Mouse (Mus musculus): ENCODE measurements around the gene Cdca4. TPM values are rescaled to one million over a fixed set of nuclear protein-coding genes. Genes with fewer than 3 reads are reported as not detected.
"Not testable (repeated sequence)": the region's sequence is repeated elsewhere in the genome, so short reads cannot be mapped to it uniquely, and the experiment has no call there.

Cdca4 gene
- polyA plus RNA-seq, 1 experiment from 2014 or later = 30.4 TPM

DNA sequence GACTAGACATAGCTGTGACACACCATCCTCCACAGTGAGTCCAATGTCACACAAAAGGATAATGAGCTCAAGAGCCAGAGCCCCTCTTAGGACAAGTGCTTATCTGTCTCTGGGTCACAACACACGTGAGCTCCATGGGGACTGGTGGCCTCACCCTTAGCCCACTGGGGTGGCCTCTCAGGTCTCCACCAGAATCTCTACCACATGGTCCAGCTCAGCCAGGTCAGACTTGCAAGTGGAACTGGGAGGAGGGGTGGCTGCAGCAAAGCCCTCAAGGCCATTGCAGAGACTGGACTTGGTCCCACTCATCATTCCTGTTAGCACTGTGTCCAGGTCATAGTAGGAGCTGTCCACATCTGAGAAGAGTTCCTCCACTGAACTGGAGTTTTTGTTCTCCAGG is 8.0 kb downstream of the Cdca4 start:
- TF ChIP-seq CTCF (IDR thresholded peaks at IDR 0.05; ENCODE audit: low read depth) (no peak), EP300 (IDR thresholded peaks at IDR 0.05; ENCODE audit: low read depth) (no peak)
- Histone ChIP-seq H3K9ac (replicated peaks) (no peak overlapping the region), H3K4me3 (ENCODE audit: low read depth, low read length) (no peak overlapping the region), H3K4me1 (ENCODE audit: insufficient read depth) (peaks cover 31% of the 10 kb centered on the region), H3K9me3 (ENCODE audit: low read length) (no peaks in the 10 kb centered on the region), H3K27ac (ENCODE audit: low read depth) (no peak overlapping the region), H3K27me3 (ENCODE audit: insufficient read depth, low read length) (no peaks in the 10 kb centered on the region), H3K36me3 (replicated peaks; ENCODE audit: insufficient read depth, low read length) (peaks cover 70% of the 10 kb centered on the region), H3K4me2 (ENCODE audit: low read depth, low read length) (no peak overlapping the region)
- WGBS (ENCODE audit: insufficient replicate concordance) = 47% methylated on average over 1 of the region's 1 CpGs
- no peak for ATAC-seq
- peak; percentile 11 for DNase-seq

DNA sequence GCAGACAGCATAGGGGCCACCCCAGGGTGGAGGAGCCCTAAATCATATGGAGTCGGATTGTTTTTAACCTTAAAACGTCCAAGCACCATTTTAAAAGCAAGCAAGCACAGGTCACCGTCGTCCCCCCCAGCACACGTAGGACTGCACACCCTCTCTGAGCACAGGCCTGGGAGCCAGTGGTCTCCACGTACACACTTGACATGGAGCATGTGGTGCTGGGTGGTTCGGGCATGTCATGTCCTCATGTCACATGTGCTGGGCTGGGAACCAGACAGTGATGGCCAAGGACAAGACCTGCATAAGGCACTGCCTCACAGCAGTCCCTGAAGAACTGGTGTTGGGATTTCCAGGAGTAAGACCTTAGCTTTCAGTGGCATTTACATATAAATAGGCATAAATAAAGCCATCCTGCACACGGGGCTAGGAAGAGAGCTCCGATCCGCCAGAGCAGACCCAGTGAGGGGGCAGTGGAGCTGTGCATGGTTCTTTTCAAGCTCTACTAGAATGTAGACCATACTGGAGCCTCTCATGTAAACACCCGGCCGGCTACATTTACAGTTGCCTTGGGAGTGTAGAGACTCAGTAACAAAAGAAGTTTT is 8.7 kb downstream of the Cdca4 start:
- peaks cover 26% of the 10 kb centered on the region for H3K4me1 ChIP-seq (ENCODE audit: insufficient read depth)
- H3K9ac ChIP-seq (replicated peaks) = no peak overlapping the region
- peaks cover 69% of the 10 kb centered on the region for H3K36me3 ChIP-seq (replicated peaks; ENCODE audit: insufficient read depth, low read length)
- TF ChIP-seq CTCF (IDR thresholded peaks at IDR 0.05; ENCODE audit: low read depth) (no peak), EP300 (IDR thresholded peaks at IDR 0.05; ENCODE audit: low read depth) (no peak)
- WGBS (ENCODE audit: insufficient replicate concordance) = 89% methylated on average over 12 of the region's 12 CpGs
- no peak overlapping the region for H3K4me3 ChIP-seq (ENCODE audit: low read depth, low read length)
- H3K27me3 ChIP-seq (ENCODE audit: insufficient read depth, low read length) = no peaks in the 10 kb centered on the region
- H3K27ac ChIP-seq (ENCODE audit: low read depth) = no peak overlapping the region
- H3K9me3 ChIP-seq (ENCODE audit: low read length) = no peaks in the 10 kb centered on the region
- DNase-seq (no peak), ATAC-seq (no peak)
- H3K4me2 ChIP-seq (ENCODE audit: low read depth, low read length) = no peak overlapping the region

DNA sequence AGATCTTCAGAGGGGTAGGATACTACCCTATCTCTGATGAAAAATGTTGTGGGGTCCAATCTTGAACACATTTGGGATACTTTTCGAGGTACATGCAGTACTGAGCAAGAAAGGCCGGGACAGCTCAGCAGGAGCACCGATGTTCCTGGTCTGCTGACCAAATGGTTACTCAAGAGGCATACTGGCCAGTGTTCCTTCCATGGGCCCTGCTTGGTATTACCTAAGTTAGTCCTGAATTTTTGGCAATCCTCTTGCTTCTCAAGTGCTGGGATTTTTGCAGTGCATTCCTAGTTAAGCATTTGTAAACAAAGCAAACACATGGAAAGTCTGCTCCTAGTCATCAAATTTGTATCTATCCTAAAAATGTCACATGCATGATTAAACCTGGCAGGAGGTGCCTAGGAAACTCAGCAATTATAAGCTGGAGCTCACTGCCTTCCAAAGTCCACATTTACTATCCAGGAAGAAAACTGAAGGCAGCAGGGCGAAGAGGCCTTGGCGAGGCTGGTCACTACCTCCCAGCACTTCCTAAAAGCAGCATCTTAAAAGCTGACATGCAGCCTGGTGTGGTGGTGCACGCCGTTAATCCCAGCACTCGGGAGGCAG is 10.1 kb downstream of the Cdca4 start:
- Histone ChIP-seq H3K27ac (ENCODE audit: low read depth) (no peak overlapping the region), H3K4me1 (ENCODE audit: insufficient read depth) (peaks cover 15% of the 10 kb centered on the region), H3K4me3 (ENCODE audit: low read depth, low read length) (no peak overlapping the region), H3K4me2 (ENCODE audit: low read depth, low read length) (no peak overlapping the region), H3K36me3 (replicated peaks; ENCODE audit: insufficient read depth, low read length) (peaks cover 62% of the 10 kb centered on the region), H3K9ac (replicated peaks) (no peak overlapping the region), H3K9me3 (ENCODE audit: low read length) (no peaks in the 10 kb centered on the region), H3K27me3 (ENCODE audit: insufficient read depth, low read length) (no peaks in the 10 kb centered on the region)
- ATAC-seq = no peak
- no peak for DNase-seq
- WGBS (ENCODE audit: insufficient replicate concordance) = 88% methylated on average over 8 of the region's 8 CpGs
- TF ChIP-seq EP300 (IDR thresholded peaks at IDR 0.05; ENCODE audit: low read depth) (no peak), CTCF (IDR thresholded peaks at IDR 0.05; ENCODE audit: low read depth) (no peak)

DNA sequence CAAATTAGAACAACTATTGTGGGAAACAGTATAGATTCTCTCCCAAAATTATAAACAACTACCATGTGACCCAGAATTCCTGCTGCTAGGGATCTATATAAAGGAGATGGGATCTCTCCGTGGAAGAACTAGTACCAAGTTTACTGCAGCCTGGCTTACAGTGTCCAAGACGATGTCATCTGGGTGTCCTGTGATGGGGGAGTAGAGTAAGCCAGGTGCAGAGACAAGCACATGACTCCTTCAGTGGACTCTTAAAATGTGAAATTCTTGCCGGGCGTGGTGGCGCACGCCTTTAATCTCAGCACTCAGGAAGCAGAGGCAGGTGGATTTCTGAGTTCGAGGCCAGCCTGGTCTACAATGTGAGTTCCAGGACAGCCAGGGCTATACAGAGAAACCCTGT is 12.4 kb downstream of the Cdca4 start:
- not testable (repeated sequence) for H3K4me3 ChIP-seq (ENCODE audit: low read depth, low read length); DNase-seq; H3K27ac ChIP-seq (ENCODE audit: low read depth); H3K9me3 ChIP-seq (ENCODE audit: low read length); ATAC-seq; H3K4me1 ChIP-seq (ENCODE audit: insufficient read depth); H3K27me3 ChIP-seq (ENCODE audit: insufficient read depth, low read length); H3K9ac ChIP-seq (replicated peaks); H3K4me2 ChIP-seq (ENCODE audit: low read depth, low read length)
- peaks cover 49% of the 10 kb centered on the region for H3K36me3 ChIP-seq (replicated peaks; ENCODE audit: insufficient read depth, low read length)
- WGBS (ENCODE audit: insufficient replicate concordance) = 86% methylated on average over 7 of the region's 7 CpGs

DNA sequence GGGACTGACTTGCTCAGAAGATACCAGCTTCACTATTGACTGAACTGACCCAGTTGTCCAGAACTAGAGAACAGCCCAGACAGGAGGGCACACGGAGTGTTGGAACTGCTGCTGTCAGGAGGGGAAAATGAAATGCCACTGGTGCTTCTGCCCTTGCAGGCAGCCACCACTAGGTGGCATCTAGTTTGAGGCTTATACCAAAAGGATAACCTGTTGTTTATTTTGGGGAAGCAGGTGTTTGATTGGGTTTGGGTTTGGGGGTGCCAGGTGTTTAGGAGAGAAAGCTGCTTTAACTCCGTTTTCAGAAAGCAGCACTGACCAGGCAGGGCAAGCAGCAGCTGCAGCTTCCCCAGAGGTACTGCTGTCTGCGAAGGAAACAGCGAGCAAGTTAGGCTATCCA is 12.9 kb downstream of the Cdca4 start:
- TF ChIP-seq EP300 (IDR thresholded peaks at IDR 0.05; ENCODE audit: low read depth) (no peak), CTCF (IDR thresholded peaks at IDR 0.05; ENCODE audit: low read depth) (peak; percentile 87)
- Histone ChIP-seq H3K27me3 (ENCODE audit: insufficient read depth, low read length) (no peaks in the 10 kb centered on the region), H3K9ac (replicated peaks) (no peak overlapping the region), H3K4me3 (ENCODE audit: low read depth, low read length) (no peak overlapping the region), H3K36me3 (replicated peaks; ENCODE audit: insufficient read depth, low read length) (peaks cover 43% of the 10 kb centered on the region), H3K27ac (ENCODE audit: low read depth) (no peak overlapping the region), H3K4me2 (ENCODE audit: low read depth, low read length) (no peak overlapping the region), H3K4me1 (ENCODE audit: insufficient read depth) (no peaks in the 10 kb centered on the region), H3K9me3 (ENCODE audit: low read length) (no peaks in the 10 kb centered on the region)
- DNase-seq = peak; percentile 67
- 0 out of 2 replicates have a peak, but pooled peaks have one; percentile 15 for ATAC-seq
- 55% methylated on average over 4 of the region's 4 CpGs for WGBS (ENCODE audit: insufficient replicate concordance)

DNA sequence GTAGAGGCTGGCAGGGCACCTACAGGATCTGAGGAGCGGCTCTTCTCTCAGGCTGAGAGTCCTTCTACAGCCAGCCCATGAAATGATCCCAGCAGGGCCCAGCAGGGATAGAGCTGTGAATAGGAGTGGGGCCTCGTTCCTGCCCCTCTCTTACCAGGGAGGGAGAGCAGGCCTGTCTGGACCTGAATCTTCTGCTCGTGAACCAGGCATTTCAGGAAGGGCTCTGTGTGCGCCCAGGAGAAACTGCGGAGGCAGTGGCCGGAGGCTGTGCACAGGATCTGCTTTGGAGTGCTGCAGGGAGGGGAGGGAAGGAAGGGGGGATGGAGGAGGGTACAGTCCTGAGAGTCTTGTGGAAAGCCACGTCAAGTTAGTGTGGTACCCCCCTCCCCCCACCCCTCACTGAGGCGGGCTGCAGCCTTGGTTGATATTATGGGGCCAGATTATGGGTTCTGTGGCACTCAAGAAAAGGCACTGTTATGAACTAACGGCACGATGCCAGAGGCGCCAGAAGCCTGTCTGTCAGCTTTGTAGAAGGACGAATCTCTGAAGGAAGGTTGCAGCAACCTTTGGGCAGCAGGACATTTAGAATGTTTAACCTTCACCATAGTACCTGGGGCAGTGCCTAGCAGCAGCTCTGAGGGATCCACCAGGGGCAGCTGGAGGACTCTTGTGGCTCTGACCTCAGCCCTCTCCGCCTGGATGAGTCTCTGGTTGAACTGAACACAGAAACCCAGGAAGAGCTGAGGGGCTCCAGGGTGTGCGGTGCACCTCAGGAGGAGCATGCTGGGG is 14.3 kb downstream of the Cdca4 start:
- H3K4me3 ChIP-seq (ENCODE audit: low read depth, low read length) = no peak overlapping the region
- H3K36me3 ChIP-seq (replicated peaks; ENCODE audit: insufficient read depth, low read length) = peaks cover 31% of the 10 kb centered on the region
- DNase-seq (no peak), ATAC-seq (no peak)
- 0 out of 2 replicates have a peak, but pooled peaks cover 4% of the 10 kb centered on the region for H3K27me3 ChIP-seq (ENCODE audit: insufficient read depth, low read length)
- no peak for TF ChIP-seq CTCF (IDR thresholded peaks at IDR 0.05; ENCODE audit: low read depth)
- TF ChIP-seq EP300 (IDR thresholded peaks at IDR 0.05; ENCODE audit: low read depth) = no peak
- no peak overlapping the region for H3K4me2 ChIP-seq (ENCODE audit: low read depth, low read length)
- no peaks in the 10 kb centered on the region for H3K9me3 ChIP-seq (ENCODE audit: low read length)
- no peaks in the 10 kb centered on the region for H3K4me1 ChIP-seq (ENCODE audit: insufficient read depth)
- 91% methylated on average over 14 of the region's 14 CpGs for WGBS (ENCODE audit: insufficient replicate concordance)
- no peak overlapping the region for H3K9ac ChIP-seq (replicated peaks)
- H3K27ac ChIP-seq (ENCODE audit: low read depth) = no peak overlapping the region

Measured in liver, postnatal 0 days (tissue).